26 mouse cellular contexts compared by ENCODE assay signal in the genomic region with DNA sequence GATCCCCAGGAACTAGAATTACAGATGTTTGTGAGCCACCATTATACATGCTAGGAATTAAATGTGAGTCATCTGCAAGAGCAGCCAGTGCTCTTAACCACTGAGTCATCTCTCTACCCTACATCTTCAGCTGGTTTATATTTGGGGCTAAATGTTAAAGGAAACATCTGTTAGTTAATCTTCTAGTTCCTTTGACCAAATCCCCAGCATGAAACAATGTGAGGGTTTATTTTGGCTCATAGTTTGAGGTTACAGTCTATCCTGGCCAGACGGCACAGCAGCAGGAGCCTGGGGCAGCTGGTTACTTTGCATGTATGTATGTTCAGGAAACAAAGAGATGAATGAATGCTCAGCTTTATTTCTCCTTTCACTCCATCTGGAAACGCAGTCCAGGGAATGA.
A peak's percentile ranks its signal among the peaks of the same experiment; 100 is the strongest.
DNase-seq lines count a peak whose midpoint lies in the region; ATAC-seq and TF ChIP-seq lines count a peak whose summit lies in the region.
"Had no signal": no experiment of that assay in that cellular context is flagged by ENCODE, and none has a peak within 500 bp of the region (broad histone marks: within the 10 kb centered on the region; RNA-seq: fewer than 3 reads in every experiment).

No protein-coding gene starts in this region.

- H3K27ac ChIP-seq in heart, embryonic 13.5 days (replicated peaks) = 0 out of 2 replicates have a peak overlapping the region, but pooled peaks have one; percentile 12
- H3K27ac ChIP-seq in kidney, embryonic 14.5 days (ENCODE audit: low read depth, low read length) = no peak overlapping the region
- H3K27ac ChIP-seq in intestine, embryonic 16.5 days (ENCODE audit: low read length) = no peak overlapping the region
- H3K27ac ChIP-seq: embryonic facial prominence, embryonic 12.5 days; gastrocnemius, adult 2 months; hindbrain, embryonic 15.5 days; limb, embryonic 15.5 days; liver, embryonic 14.5 days; midbrain, embryonic 13.5 days; neural tube, embryonic 13.5 days had no signal

- no peak for DNase-seq in heart, postnatal 10 days
- DNase-seq in Patski (ENCODE audit: low read depth, low spot score) = peak; percentile 64
- DNase-seq in fat pad, adult 2 months (ENCODE audit: extremely low read depth, low read depth, low spot score) = peak; percentile 11
- DNase-seq in thymus, postnatal 25 days = no peak
- DNase-seq: adrenal gland, postnatal 10 days; B cell, adult 2 months; cerebellum, adult 9-10 months; gastrocnemius, adult 2 months; heart, postnatal 4 days; kidney, adult 8-10 months; kidney, postnatal 14 days; layer of hippocampus, postnatal 36 days; lung, embryonic 14.5 days; right cerebral cortex, postnatal 4 days; thymus, adult 18-20 months; thymus, postnatal 4 days had no signal

- no peaks in the 10 kb centered on the region for H3K9me3 ChIP-seq in heart, embryonic 13.5 days
- no peaks in the 10 kb centered on the region for H3K9me3 ChIP-seq in kidney, embryonic 14.5 days (ENCODE audit: control insufficient read depth, low read length)
- no peaks in the 10 kb centered on the region for H3K9me3 ChIP-seq in intestine, embryonic 16.5 days (ENCODE audit: control insufficient read depth, low read length)
- H3K9me3 ChIP-seq: embryonic facial prominence, embryonic 12.5 days; heart, embryonic 15.5 days; hindbrain, embryonic 15.5 days; limb, embryonic 15.5 days; midbrain, embryonic 13.5 days; neural tube, embryonic 13.5 days had no signal

- no peak for TF ChIP-seq CTCF in Patski (IDR thresholded peaks at IDR 0.05)

- POLR2A ChIA-PET in Patski (lab: Charles Lee) = interaction anchor here (0.5 kb wide), 1 partner anchor 24 kb away, joined by 3 read pairs; no protein-coding TSS in a partner anchor

- intact Hi-C loops in heart, postnatal 10 days (cut with DNase I) = no loop called here

- no peak for ATAC-seq in heart, embryonic 13.5 days (ENCODE audit: extremely low read depth, insufficient number of reproducible peaks, low FRiP score, low TSS enrichment)
- ATAC-seq in Patski = peak; percentile 57
- no peak for ATAC-seq in kidney, embryonic 14.5 days (ENCODE audit: low FRiP score, low TSS enrichment)
- no peak for ATAC-seq in intestine, embryonic 16.5 days
- ATAC-seq: midbrain, embryonic 13.5 days had no signal

- 74% methylated on average over 2 of the region's 2 CpGs for WGBS in heart, embryonic 13.5 days
- WGBS in kidney, embryonic 14.5 days = 73% methylated on average over 2 of the region's 2 CpGs
- WGBS in intestine, embryonic 16.5 days = 57% methylated on average over 2 of the region's 2 CpGs

- H3K9ac ChIP-seq in heart, embryonic 13.5 days = no peak overlapping the region
- H3K9ac ChIP-seq in kidney, embryonic 14.5 days (ENCODE audit: low read depth, low read length) = no peak overlapping the region
- no peak overlapping the region for H3K9ac ChIP-seq in intestine, embryonic 16.5 days (ENCODE audit: low read depth, low read length)
- H3K9ac ChIP-seq: embryonic facial prominence, embryonic 12.5 days; heart, embryonic 15.5 days; hindbrain, embryonic 15.5 days; limb, embryonic 15.5 days; liver, embryonic 14.5 days; lung, embryonic 14.5 days; midbrain, embryonic 13.5 days; neural tube, embryonic 13.5 days had no signal

- peaks cover 24% of the 10 kb centered on the region for H3K4me1 ChIP-seq in heart, embryonic 13.5 days
- no peaks in the 10 kb centered on the region for H3K4me1 ChIP-seq in kidney, embryonic 14.5 days (ENCODE audit: control insufficient read depth, insufficient read depth, low read length)
- peaks cover 6% of the 10 kb centered on the region; the same call in 1 of the 2 replicates for H3K4me1 ChIP-seq in intestine, embryonic 16.5 days (ENCODE audit: control insufficient read depth, insufficient read depth, low read length)
- H3K4me1 ChIP-seq: embryonic facial prominence, embryonic 12.5 days; hindbrain, embryonic 15.5 days; limb, embryonic 15.5 days; midbrain, embryonic 13.5 days; neural tube, embryonic 13.5 days had no signal

- no peaks in the 10 kb centered on the region for H3K27me3 ChIP-seq in heart, embryonic 13.5 days (replicated peaks)
- H3K27me3 ChIP-seq in Patski = no peaks in the 10 kb centered on the region
- no peaks in the 10 kb centered on the region for H3K27me3 ChIP-seq in kidney, embryonic 14.5 days (ENCODE audit: control insufficient read depth, insufficient read depth, low read length)
- no peaks in the 10 kb centered on the region for H3K27me3 ChIP-seq in intestine, embryonic 16.5 days (replicated peaks; ENCODE audit: control insufficient read depth, insufficient read depth, low read length)
- H3K27me3 ChIP-seq: embryonic facial prominence, embryonic 12.5 days; heart, embryonic 15.5 days; hindbrain, embryonic 15.5 days; limb, embryonic 15.5 days; midbrain, embryonic 13.5 days; neural tube, embryonic 13.5 days had no signal

- H3K36me3 ChIP-seq in heart, embryonic 13.5 days = no peaks in the 10 kb centered on the region
- H3K36me3 ChIP-seq in kidney, embryonic 14.5 days (ENCODE audit: control insufficient read depth, insufficient read depth, low read length) = no peaks in the 10 kb centered on the region
- H3K36me3 ChIP-seq in intestine, embryonic 16.5 days (ENCODE audit: control insufficient read depth, insufficient read depth, low read length) = no peaks in the 10 kb centered on the region
- H3K36me3 ChIP-seq: embryonic facial prominence, embryonic 12.5 days; heart, embryonic 15.5 days; hindbrain, embryonic 15.5 days; limb, embryonic 15.5 days; midbrain, embryonic 13.5 days; neural tube, embryonic 13.5 days had no signal

- in situ Hi-C loops in Patski (cut with MboI; ENCODE audit: low pct_unique_long_range_greater_than_20kb) = no loop called here

- no peak overlapping the region for H3K4me2 ChIP-seq in heart, embryonic 13.5 days
- H3K4me2 ChIP-seq in kidney, embryonic 14.5 days (replicated peaks; ENCODE audit: low read depth, low read length) = no peak overlapping the region
- no peak overlapping the region for H3K4me2 ChIP-seq in intestine, embryonic 16.5 days (ENCODE audit: low read depth, low read length)
- H3K4me2 ChIP-seq: embryonic facial prominence, embryonic 12.5 days; heart, embryonic 15.5 days; hindbrain, embryonic 15.5 days; limb, embryonic 15.5 days; lung, embryonic 14.5 days; midbrain, embryonic 13.5 days; neural tube, embryonic 13.5 days had no signal

- CTCF ChIA-PET in Patski (lab: Charles Lee) = interaction anchor here (1.2 to 1.9 kb wide), 3 partner anchors 9 to 15 kb away, joined by 3 to 5 read pairs (median 3); no protein-coding TSS in a partner anchor

- no peak overlapping the region for H3K4me3 ChIP-seq in heart, embryonic 13.5 days
- no peak overlapping the region for H3K4me3 ChIP-seq in kidney, embryonic 14.5 days (ENCODE audit: low read length)
- H3K4me3 ChIP-seq in intestine, embryonic 16.5 days (ENCODE audit: low read length) = no peak overlapping the region
- H3K4me3 ChIP-seq: embryonic facial prominence, embryonic 12.5 days; gastrocnemius, adult 2 months; heart, embryonic 15.5 days; hindbrain, embryonic 15.5 days; limb, embryonic 15.5 days; midbrain, embryonic 13.5 days; neural tube, embryonic 13.5 days had no signal

Comparison
In these comparisons a context has a peak if more than half of its experiments do, and no peak if none do; other contexts are left out.
1. DNase-seq: peak in Patski (single experiment) and fat pad, adult 2 months (single experiment); none in heart, postnatal 10 days (0 of 2) and thymus, postnatal 25 days (single experiment).